Mouse (Mus musculus) ES-Bruce4 (cell line): ENCODE measurements around the gene Gzme.
A peak's percentile ranks its signal among the peaks of the same experiment; 100 is the strongest.

ENCODE experiments used
- CTCF ChIP-seq: IDR thresholded peaks from one replicate; pipeline ENCODE4 v1.8.1; 2011; ENCODE audit warnings: low read depth, low read length
- POLR2A ChIP-seq: IDR thresholded peaks from one replicate; pipeline ENCODE4 v1.8.1; 2011; ENCODE audit warnings: low read length; ENCODE audit not compliant: insufficient read depth

GRCm38 (mm10) chr14:56098940-56099339 lies 21.5 kb downstream of the Gzme start:
- TF ChIP-seq CTCF (peak; percentile 59), POLR2A (no peak)
